Mouse (Mus musculus) activated CD4-positive, CD25-positive, alpha-beta regulatory T cell, adult 4 months (primary cell): ENCODE measurements around the gene Adamts14. TPM values are rescaled to one million over a fixed set of nuclear protein-coding genes. Genes with fewer than 3 reads are reported as not detected.
A peak's percentile ranks its signal among the peaks of the same experiment; 100 is the strongest.

Experiments used
- ATAC-seq: one replicate; pipeline ENCODE4 v1.8.0; 2017
- polyA plus RNA-seq, 2 experiments: library from polyadenylated mRNA; unstranded; fragments of 100-300 nt; shearing (Covaris generic); gene quantifications; one replicate each; pipeline ENCODE4 v1.2.1; 2017

Adamts14 gene
- polyA plus RNA-seq, result not detected

GRCm38 (mm10) chr10:61273081-61273843, at the start of gene Adamts14:
Gene Adamts14 (minus strand): TSS chr10:61273438.
- ATAC-seq, result no peak

- no peak for ATAC-seq
Measured at GRCm38 (mm10) chr10:61318527-61318926, 45.3 kb upstream of the Adamts14 start.

GRCm38 (mm10) chr10:61315324-61315880, 42.2 kb upstream of the Adamts14 start:
- no peak for ATAC-seq

GRCm38 (mm10) chr10:61313750-61314149, 40.5 kb upstream of the Adamts14 start:
- ATAC-seq, result no peak

GRCm38 (mm10) chr10:61312754-61313153, 39.5 kb upstream of the Adamts14 start:
- no peak for ATAC-seq

- ATAC-seq, result no peak
Measured at GRCm38 (mm10) chr10:61312159-61312558, 38.9 kb upstream of the Adamts14 start.

GRCm38 (mm10) chr10:61308706-61309320, 35.6 kb upstream of the Adamts14 start:
- ATAC-seq, result no peak

- ATAC-seq, result peak; percentile 40
Measured at GRCm38 (mm10) chr10:61305928-61306590, 32.8 kb upstream of the Adamts14 start.

GRCm38 (mm10) chr10:61304046-61304445, 30.8 kb upstream of the Adamts14 start:
- no peak for ATAC-seq

GRCm38 (mm10) chr10:61300996-61301395, 27.8 kb upstream of the Adamts14 start:
- ATAC-seq, result no peak

- peak; percentile 92 for ATAC-seq
Measured at GRCm38 (mm10) chr10:61297477-61297876, 24.2 kb upstream of the Adamts14 start, which contains the start of gene Prf1. Gene Prf1 (plus strand): TSS chr10:61297833.

GRCm38 (mm10) chr10:61296713-61297445, 23.6 kb upstream of the Adamts14 start:
- peak; percentile 65 for ATAC-seq

- ATAC-seq, result no peak
Measured at GRCm38 (mm10) chr10:61294242-61294641, 21.0 kb upstream of the Adamts14 start.

GRCm38 (mm10) chr10:61290479-61290878, 17.2 kb upstream of the Adamts14 start:
- ATAC-seq, result no peak

- ATAC-seq, result no peak
Measured at GRCm38 (mm10) chr10:61290016-61290415, 16.8 kb upstream of the Adamts14 start.

GRCm38 (mm10) chr10:61286246-61286645, 13.0 kb upstream of the Adamts14 start:
- no peak for ATAC-seq

- ATAC-seq, result no peak
Measured at GRCm38 (mm10) chr10:61285271-61285670, 12.0 kb upstream of the Adamts14 start.

GRCm38 (mm10) chr10:61284309-61284708, 11.1 kb upstream of the Adamts14 start:
- no peak for ATAC-seq

- ATAC-seq, result no peak
Measured at GRCm38 (mm10) chr10:61281115-61281514, 7.9 kb upstream of the Adamts14 start.

- ATAC-seq, result no peak
Measured at GRCm38 (mm10) chr10:61277918-61278674, 4.9 kb upstream of the Adamts14 start.

GRCm38 (mm10) chr10:61277051-61277450, 3.8 kb upstream of the Adamts14 start:
- ATAC-seq, result no peak

GRCm38 (mm10) chr10:61275669-61276110, 2.5 kb upstream of the Adamts14 start:
- ATAC-seq, result peak; percentile 59
